Mouse (Mus musculus): ENCODE measurements around the gene Drd4.

- peak; percentile 41; the same call in 1 of the 2 replicates for TF ChIP-seq POLR2A (IDR thresholded peaks at IDR 0.05; ENCODE audit: low read depth, low read length)
- no peak for TF ChIP-seq CTCF (IDR thresholded peaks at IDR 0.05; ENCODE audit: extremely low read depth, insufficient read depth, insufficient read length, insufficient replicate concordance)
These were observed 25.9 kb upstream of the Drd4 start, which contains the start of gene Irf7 for GRCm38 (mm10) chr7:141265739-141266561.
